Mouse (Mus musculus): ENCODE measurements around the gene Mapk1ip1l. TPM values are rescaled to one million over a fixed set of nuclear protein-coding genes. Genes with fewer than 3 reads are reported as not detected.
A peak's percentile ranks its signal among the peaks of the same experiment; 100 is the strongest.

Mapk1ip1l gene
- total RNA-seq, 1 experiment = 57.1 TPM

DNA sequence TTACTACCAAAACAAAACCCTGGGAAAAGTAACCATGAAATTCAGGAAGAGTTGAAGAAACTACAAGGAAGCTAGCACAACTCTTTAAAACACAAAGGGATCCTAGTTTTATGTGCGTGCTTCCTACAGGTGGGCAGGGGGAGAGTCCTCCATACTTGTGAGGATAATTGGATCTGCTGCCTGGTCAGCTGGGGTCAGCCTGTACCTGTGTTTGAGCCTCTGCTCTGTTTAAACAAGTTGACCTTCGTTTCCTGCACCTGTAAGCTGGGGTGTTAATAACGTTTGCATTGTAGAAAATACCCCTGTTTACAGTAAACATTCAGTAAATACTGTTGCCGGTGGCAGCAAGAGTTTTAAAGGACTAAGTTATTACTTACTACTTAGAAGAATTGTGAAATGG, 7.9 kb downstream of the Mapk1ip1l start:
- H3K27ac ChIP-seq (ENCODE audit: insufficient read depth, low read depth, low read length, poor library complexity, severe bottlenecking) = no peak overlapping the region
- H3K4me1 ChIP-seq (ENCODE audit: control insufficient read depth in 2 of 2, insufficient read depth in 2 of 2, low read length in 2 of 2, poor library complexity in 1 of 2) = peaks cover 4% of the 10 kb centered on the region in 2 experiments; a peak in 3 of 4 replicates
- H3K9ac ChIP-seq (ENCODE audit: insufficient read depth, low read depth, low read length, poor library complexity, severe bottlenecking) = no peak overlapping the region
- H3K4me3 ChIP-seq (ENCODE audit: insufficient read depth in 1 of 2, low read depth in 1 of 2, low read length in 2 of 2, poor library complexity in 1 of 2, severe bottlenecking in 1 of 2) = no peak overlapping the region
- DNase-seq (ENCODE audit: low read depth, low spot score) = no peak
- no peaks in the 10 kb centered on the region for H3K9me3 ChIP-seq (ENCODE audit: control insufficient read depth, insufficient read depth, low read depth, low read length)
- peaks cover 20% of the 10 kb centered on the region for H3K36me3 ChIP-seq (ENCODE audit: control insufficient read depth, insufficient read depth, low read length, poor library complexity, severe bottlenecking)
- TF ChIP-seq MAFK (IDR thresholded peaks at IDR 0.05; ENCODE audit: insufficient read depth, low read depth, low read length) (no peak), CHD2 (IDR thresholded peaks at IDR 0.05; ENCODE audit: low read depth, low read length) (no peak), ZNF384 (IDR thresholded peaks at IDR 0.05; ENCODE audit: low read depth, low read length) (no peak), HCFC1 (IDR thresholded peaks at IDR 0.05; ENCODE audit: borderline replicate concordance, insufficient read depth, low read length) (no peak), ZC3H11A (IDR thresholded peaks at IDR 0.05; ENCODE audit: borderline replicate concordance, low read depth, low read length) (no peak)
- in situ Hi-C loops (cut with MboI; ENCODE audit: low sequenced_read_pairs in 2 of 2, unreplicated experiment in 2 of 2) = no loop called here

DNA sequence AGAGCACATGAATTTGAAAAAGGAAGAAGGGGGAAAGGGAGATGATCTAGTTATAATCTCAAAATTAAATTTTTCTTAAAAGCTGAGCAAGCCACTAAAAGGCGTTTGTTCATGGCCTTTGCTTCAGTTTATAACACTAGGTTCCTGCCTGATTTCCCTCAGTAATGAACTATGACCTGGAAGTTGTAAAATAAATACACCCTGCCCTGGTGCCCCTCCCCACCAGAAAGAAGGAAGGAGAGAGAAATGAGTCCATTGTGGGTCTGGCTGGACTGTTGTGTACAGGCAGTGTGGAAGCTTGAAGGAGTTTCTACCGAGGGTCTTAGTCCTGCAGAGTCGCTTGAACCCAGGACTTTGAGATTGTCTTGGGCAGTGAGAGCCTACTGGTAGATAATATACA, 9.6 kb downstream of the Mapk1ip1l start:
- Histone ChIP-seq H3K4me3 (ENCODE audit: insufficient read depth in 1 of 2, low read depth in 1 of 2, low read length in 2 of 2, poor library complexity in 1 of 2, severe bottlenecking in 1 of 2) (no peak overlapping the region), H3K36me3 (ENCODE audit: control insufficient read depth, insufficient read depth, low read length, poor library complexity, severe bottlenecking) (peaks cover 25% of the 10 kb centered on the region), H3K9me3 (ENCODE audit: control insufficient read depth, insufficient read depth, low read depth, low read length) (no peaks in the 10 kb centered on the region), H3K27ac (ENCODE audit: insufficient read depth, low read depth, low read length, poor library complexity, severe bottlenecking) (no peak overlapping the region), H3K9ac (ENCODE audit: insufficient read depth, low read depth, low read length, poor library complexity, severe bottlenecking) (no peak overlapping the region), H3K4me1 (ENCODE audit: control insufficient read depth in 2 of 2, insufficient read depth in 2 of 2, low read length in 2 of 2, poor library complexity in 1 of 2) (peaks cover 4% of the 10 kb centered on the region in 2 experiments; a peak in 2 of 4 replicates)
- DNase-seq (ENCODE audit: low read depth, low spot score) = no peak
- in situ Hi-C loops (cut with MboI; ENCODE audit: low sequenced_read_pairs in 2 of 2, unreplicated experiment in 2 of 2) = no loop called here
- no peak for TF ChIP-seq ZNF384 (IDR thresholded peaks at IDR 0.05; ENCODE audit: low read depth, low read length)
- TF ChIP-seq HCFC1 (IDR thresholded peaks at IDR 0.05; ENCODE audit: borderline replicate concordance, insufficient read depth, low read length) = no peak
- no peak for TF ChIP-seq ZC3H11A (IDR thresholded peaks at IDR 0.05; ENCODE audit: borderline replicate concordance, low read depth, low read length)

DNA sequence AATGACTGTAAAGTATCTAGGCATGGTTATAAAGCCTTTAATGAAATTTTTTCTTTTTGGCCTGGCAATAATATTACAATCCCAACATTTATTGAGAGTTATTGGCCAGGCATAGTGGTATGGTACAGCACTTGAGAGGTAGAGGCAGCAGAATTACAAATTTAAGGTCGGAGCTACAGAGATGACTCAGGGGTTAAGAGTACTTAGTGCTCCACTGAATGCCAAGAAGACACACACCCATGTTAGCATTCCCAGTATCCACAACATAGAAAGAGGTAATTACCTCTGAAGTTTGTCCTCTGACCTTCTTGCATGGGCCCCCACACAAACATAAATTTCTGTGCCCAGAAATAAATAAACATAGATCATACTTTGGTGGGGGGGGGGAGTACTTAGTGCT, 11.0 kb downstream of the Mapk1ip1l start:
- no peak for DNase-seq (ENCODE audit: low read depth, low spot score)
- Histone ChIP-seq H3K27ac (ENCODE audit: insufficient read depth, low read depth, low read length, poor library complexity, severe bottlenecking) (no peak overlapping the region), H3K4me3 (ENCODE audit: insufficient read depth in 1 of 2, low read depth in 1 of 2, low read length in 2 of 2, poor library complexity in 1 of 2, severe bottlenecking in 1 of 2) (no peak overlapping the region), H3K4me1 (ENCODE audit: control insufficient read depth in 2 of 2, insufficient read depth in 2 of 2, low read length in 2 of 2, poor library complexity in 1 of 2) (peaks cover 4% of the 10 kb centered on the region in 2 experiments; a peak in 1 of 4 replicates), H3K9ac (ENCODE audit: insufficient read depth, low read depth, low read length, poor library complexity, severe bottlenecking) (no peak overlapping the region), H3K36me3 (ENCODE audit: control insufficient read depth, insufficient read depth, low read length, poor library complexity, severe bottlenecking) (peaks cover 22% of the 10 kb centered on the region), H3K9me3 (ENCODE audit: control insufficient read depth, insufficient read depth, low read depth, low read length) (no peaks in the 10 kb centered on the region)
- in situ Hi-C loops (cut with MboI; ENCODE audit: low sequenced_read_pairs in 2 of 2, unreplicated experiment in 2 of 2) = no loop called here
- no peak for TF ChIP-seq MAFK (IDR thresholded peaks at IDR 0.05; ENCODE audit: insufficient read depth, low read depth, low read length)
- TF ChIP-seq HCFC1 (IDR thresholded peaks at IDR 0.05; ENCODE audit: borderline replicate concordance, insufficient read depth, low read length) = no peak
- no peak for TF ChIP-seq ZNF384 (IDR thresholded peaks at IDR 0.05; ENCODE audit: low read depth, low read length)
- TF ChIP-seq CHD2 (IDR thresholded peaks at IDR 0.05; ENCODE audit: low read depth, low read length) = no peak
- no peak for TF ChIP-seq ZC3H11A (IDR thresholded peaks at IDR 0.05; ENCODE audit: borderline replicate concordance, low read depth, low read length)

DNA sequence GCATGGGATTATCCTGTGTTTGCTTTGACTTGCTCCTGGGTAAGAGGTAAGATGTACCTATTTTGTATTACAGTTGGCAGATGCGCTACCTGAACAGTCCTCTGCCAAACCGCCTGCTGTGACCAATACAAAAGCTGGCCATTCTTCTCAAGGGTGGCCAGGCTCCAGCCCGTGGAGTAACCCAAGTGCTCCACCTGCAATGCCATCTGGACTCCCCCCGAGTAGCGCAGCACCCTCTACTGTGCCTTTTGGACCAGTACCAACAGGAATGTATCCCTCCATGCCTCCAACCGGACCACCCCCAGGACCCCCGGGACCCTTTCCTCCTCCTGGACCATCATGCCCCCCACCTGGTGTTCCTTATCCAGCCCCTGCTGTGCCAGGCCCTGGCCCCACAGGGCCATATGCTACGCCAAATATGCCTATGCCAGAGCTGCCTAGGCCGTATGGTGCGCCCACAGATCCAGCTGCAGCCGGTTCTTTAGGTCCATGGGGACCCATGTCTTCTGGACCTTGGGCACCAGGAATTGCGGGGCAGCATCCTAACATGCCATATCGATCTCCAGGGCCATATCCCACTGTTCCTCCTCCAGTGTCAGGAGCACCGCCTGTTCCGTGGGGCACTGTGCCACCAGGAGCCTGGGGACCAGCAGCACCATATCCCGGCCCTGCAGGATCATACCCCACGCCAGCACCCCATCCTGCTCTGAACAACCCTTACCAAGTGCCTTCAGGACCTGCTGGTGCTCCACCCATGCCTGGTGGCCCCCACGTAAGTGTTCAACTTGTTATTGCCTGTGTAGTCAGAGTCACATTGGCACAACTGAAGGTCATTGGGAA, 12.5 kb downstream of the Mapk1ip1l start:
- in situ Hi-C loops (cut with MboI; ENCODE audit: low sequenced_read_pairs in 2 of 2, unreplicated experiment in 2 of 2) = no loop called here
- TF ChIP-seq ZC3H11A (IDR thresholded peaks at IDR 0.05; ENCODE audit: borderline replicate concordance, low read depth, low read length) (no peak), HCFC1 (IDR thresholded peaks at IDR 0.05; ENCODE audit: borderline replicate concordance, insufficient read depth, low read length) (no peak), ZNF384 (IDR thresholded peaks at IDR 0.05; ENCODE audit: low read depth, low read length) (no peak), MAFK (IDR thresholded peaks at IDR 0.05; ENCODE audit: insufficient read depth, low read depth, low read length) (no peak), CHD2 (IDR thresholded peaks at IDR 0.05; ENCODE audit: low read depth, low read length) (no peak)
- Histone ChIP-seq H3K27ac (ENCODE audit: insufficient read depth, low read depth, low read length, poor library complexity, severe bottlenecking) (no peak overlapping the region), H3K36me3 (ENCODE audit: control insufficient read depth, insufficient read depth, low read length, poor library complexity, severe bottlenecking) (peaks cover 28% of the 10 kb centered on the region), H3K4me1 (ENCODE audit: control insufficient read depth in 2 of 2, insufficient read depth in 2 of 2, low read length in 2 of 2, poor library complexity in 1 of 2) (peaks cover 4% of the 10 kb centered on the region in 2 experiments; a peak in 1 of 4 replicates), H3K4me3 (ENCODE audit: insufficient read depth in 1 of 2, low read depth in 1 of 2, low read length in 2 of 2, poor library complexity in 1 of 2, severe bottlenecking in 1 of 2) (0 out of 4 replicates have a peak overlapping the region, but pooled peaks of 1 of the 2 experiments have one; percentile 1), H3K9me3 (ENCODE audit: control insufficient read depth, insufficient read depth, low read depth, low read length) (no peaks in the 10 kb centered on the region), H3K9ac (ENCODE audit: insufficient read depth, low read depth, low read length, poor library complexity, severe bottlenecking) (no peak overlapping the region)
- DNase-seq (ENCODE audit: low read depth, low spot score) = no peak
